Mouse (Mus musculus): ENCODE measurements around the gene D130043K22Rik.

DNA sequence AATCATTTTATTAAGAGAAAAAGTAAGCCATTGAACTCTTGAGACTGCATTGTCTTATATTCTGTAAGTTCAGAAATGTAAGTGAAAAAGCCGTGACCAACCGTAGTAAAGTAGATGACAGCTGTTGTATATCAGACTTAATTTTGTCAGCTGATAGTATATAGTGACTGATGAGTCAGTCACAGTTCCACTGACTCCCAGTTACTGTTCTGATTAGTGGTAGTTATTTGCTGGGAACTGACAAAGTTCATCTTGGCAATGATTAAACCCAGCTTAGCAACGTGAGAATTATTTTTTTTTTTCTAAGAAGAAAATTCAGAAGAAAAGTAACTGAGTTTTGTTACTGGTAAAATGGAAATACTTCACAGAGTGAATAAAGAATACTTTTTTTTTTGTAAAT lies 3.2 kb upstream of the D130043K22Rik start:
- TF ChIP-seq POLR2A (IDR thresholded peaks at IDR 0.05; ENCODE audit: low read depth, low read length) (no peak), CTCF (IDR thresholded peaks at IDR 0.05; ENCODE audit: extremely low read depth, insufficient read length, insufficient replicate concordance, low read depth, low read length) (no peak)

All from small intestine, adult 2 months (tissue).